Mouse (Mus musculus) C2C12 (cell line): Measurements from ENCODE around the gene Ston2.
"Not testable (repeated sequence)": the region's sequence is repeated elsewhere in the genome, so short reads cannot be mapped to it uniquely, and the experiment has no call there.

ENCODE experiments used
- CTCF ChIP-seq: IDR thresholded peaks from one replicate; pipeline ENCODE4 v1.5.1; 2011; ENCODE audit not compliant: control insufficient read depth, insufficient read depth, insufficient read length
- MAX ChIP-seq: IDR thresholded peaks from one replicate; pipeline ENCODE4 v1.6.1; 2011; ENCODE audit warnings: mild to moderate bottlenecking, control low read depth
- MYOD1 ChIP-seq: IDR thresholded peaks from one replicate; pipeline ENCODE4 v1.6.1; 2011; ENCODE audit warnings: low read depth; ENCODE audit not compliant: control insufficient read depth, insufficient read length
- MYOG ChIP-seq: IDR thresholded peaks from one replicate; pipeline ENCODE4 v1.6.1; 2011; ENCODE audit not compliant: control insufficient read depth, insufficient read length; ENCODE audit errors: extremely low read depth

- not testable (repeated sequence) for TF ChIP-seq MAX, CTCF, MYOG, MYOD1
These were observed 259 bp upstream of the Ston2 start for GRCm38 (mm10) chr12:91788446-91788845.
